Mouse (Mus musculus): ENCODE measurements around the gene Gm49342. TPM values are rescaled to one million over a fixed set of nuclear protein-coding genes. Genes with fewer than 3 reads are reported as not detected.

Gm49342 gene
- polyA plus RNA-seq, 1 experiment from 2014 or later, result not detected

DNA sequence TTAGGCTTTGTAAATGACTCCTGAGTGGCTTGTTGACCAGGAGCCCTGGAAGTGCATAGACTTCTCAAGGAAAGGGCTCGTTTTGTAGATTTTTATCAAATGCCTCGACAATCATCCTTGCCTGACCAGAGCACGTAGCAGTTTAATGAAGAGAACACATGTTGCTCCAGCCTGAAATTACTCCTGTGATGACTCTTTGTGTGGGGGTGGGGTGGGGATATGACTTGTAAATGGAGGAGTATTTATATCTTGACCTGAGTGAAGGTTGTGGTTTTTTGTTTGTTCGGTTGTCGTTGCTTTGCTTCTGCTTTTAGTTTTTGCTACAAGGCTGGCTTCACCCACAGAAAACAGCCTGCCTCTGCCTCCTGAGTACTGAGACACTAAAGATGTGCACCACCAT, 37.5 kb downstream of the Gm49342 start:
- Histone ChIP-seq H3K27me3 (replicated peaks; ENCODE audit: control insufficient read depth, insufficient read depth, low read length) (no peaks in the 10 kb centered on the region), H3K4me2 (ENCODE audit: low read length) (no peak overlapping the region), H3K4me3 (ENCODE audit: low read depth, low read length) (no peak overlapping the region), H3K36me3 (ENCODE audit: control insufficient read depth, insufficient read depth, low read length) (no peaks in the 10 kb centered on the region), H3K4me1 (ENCODE audit: control insufficient read depth, insufficient read depth, low read length) (no peaks in the 10 kb centered on the region), H3K9me3 (replicated peaks; ENCODE audit: control insufficient read depth, low read length) (no peaks in the 10 kb centered on the region), H3K9ac (ENCODE audit: low read length) (no peak overlapping the region), H3K27ac (ENCODE audit: low read depth, low read length) (no peak overlapping the region)
- ATAC-seq (no peak), DNase-seq (ENCODE audit: low spot score) (no peak)
- WGBS, result 93% methylated on average over 5 of the region's 5 CpGs

DNA sequence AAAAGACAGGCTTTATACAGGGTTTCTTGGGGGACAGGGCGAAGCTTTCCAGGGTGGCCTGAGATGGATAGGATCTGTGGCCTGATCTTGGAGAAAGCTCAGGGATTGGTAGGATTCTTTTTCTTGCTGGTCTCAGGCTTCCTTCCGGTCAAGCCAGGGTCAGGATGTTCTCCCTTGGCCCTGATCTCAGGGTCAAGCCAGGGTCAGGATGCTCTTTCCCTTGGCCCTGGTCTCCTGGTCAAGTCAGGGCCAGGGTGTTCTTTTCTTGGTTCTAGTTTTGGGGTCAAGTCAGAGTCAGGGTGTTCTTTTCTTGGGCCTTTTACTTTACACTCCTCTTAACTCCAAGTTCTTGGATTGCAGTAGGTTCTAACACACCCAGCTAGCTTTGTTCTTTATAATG, 43.4 kb downstream of the Gm49342 start:
- Histone ChIP-seq H3K27me3 (replicated peaks; ENCODE audit: control insufficient read depth, insufficient read depth, low read length) (no peaks in the 10 kb centered on the region), H3K4me2 (ENCODE audit: low read length) (no peak overlapping the region), H3K36me3 (ENCODE audit: control insufficient read depth, insufficient read depth, low read length) (no peaks in the 10 kb centered on the region), H3K9me3 (replicated peaks; ENCODE audit: control insufficient read depth, low read length) (no peaks in the 10 kb centered on the region), H3K9ac (ENCODE audit: low read length) (no peak overlapping the region), H3K27ac (ENCODE audit: low read depth, low read length) (no peak overlapping the region), H3K4me1 (ENCODE audit: control insufficient read depth, insufficient read depth, low read length) (no peaks in the 10 kb centered on the region), H3K4me3 (ENCODE audit: low read depth, low read length) (no peak overlapping the region)
- no peak for ATAC-seq
- no peak for DNase-seq (ENCODE audit: low spot score)
- WGBS, result 95% methylated on average over 2 of the region's 2 CpGs

DNA sequence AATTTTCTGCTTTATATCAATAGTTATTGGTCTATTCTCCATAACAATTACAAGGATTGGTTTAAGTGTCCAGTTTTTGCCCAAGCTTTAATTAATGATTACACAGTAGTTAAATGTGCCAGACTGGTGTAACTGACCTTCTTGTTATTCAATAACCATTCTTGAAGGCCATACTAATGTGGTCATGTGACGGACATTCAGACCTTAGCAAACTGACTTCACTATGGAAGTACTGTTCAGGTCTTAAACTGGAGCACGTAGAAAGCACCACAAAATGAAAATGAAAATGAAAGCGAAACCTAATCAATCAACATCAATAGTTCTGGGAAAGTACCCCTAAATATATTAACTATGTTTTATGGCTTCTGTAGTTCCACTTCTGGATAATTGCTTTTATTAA, 46.7 kb downstream of the Gm49342 start:
- no peak for ATAC-seq
- Histone ChIP-seq H3K9ac (ENCODE audit: low read length) (no peak overlapping the region), H3K27ac (ENCODE audit: low read depth, low read length) (no peak overlapping the region), H3K9me3 (replicated peaks; ENCODE audit: control insufficient read depth, low read length) (no peaks in the 10 kb centered on the region), H3K4me2 (ENCODE audit: low read length) (no peak overlapping the region), H3K27me3 (replicated peaks; ENCODE audit: control insufficient read depth, insufficient read depth, low read length) (no peaks in the 10 kb centered on the region), H3K4me1 (ENCODE audit: control insufficient read depth, insufficient read depth, low read length) (no peaks in the 10 kb centered on the region), H3K36me3 (ENCODE audit: control insufficient read depth, insufficient read depth, low read length) (no peaks in the 10 kb centered on the region), H3K4me3 (ENCODE audit: low read depth, low read length) (no peak overlapping the region)
- 89% methylated on average over 3 of the region's 3 CpGs for WGBS
- DNase-seq (ENCODE audit: low spot score), result no peak

DNA sequence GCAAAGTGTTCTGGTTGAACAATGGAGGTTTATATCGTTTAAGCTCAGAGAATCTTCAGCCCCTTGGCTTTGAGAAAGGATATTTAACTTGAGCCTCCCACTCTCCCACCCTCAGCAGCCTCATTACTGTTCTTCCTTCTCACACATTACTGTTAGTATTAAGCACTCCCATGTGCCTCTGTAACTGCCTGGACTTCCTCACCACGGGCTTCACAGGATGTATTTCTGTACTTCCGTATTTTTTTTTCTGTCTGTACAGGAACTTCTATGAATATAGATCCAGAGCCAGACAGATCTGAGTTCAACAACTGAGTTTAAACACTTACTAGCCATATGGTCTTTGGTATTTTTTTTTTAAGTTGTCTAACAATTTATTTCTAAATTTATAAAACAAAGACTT, 52.8 kb downstream of the Gm49342 start:
- H3K9ac ChIP-seq (ENCODE audit: low read length), result no peak overlapping the region
- no peak overlapping the region for H3K4me2 ChIP-seq (ENCODE audit: low read length)
- ATAC-seq, result no peak
- DNase-seq (ENCODE audit: low spot score), result no peak
- no peaks in the 10 kb centered on the region for H3K4me1 ChIP-seq (ENCODE audit: control insufficient read depth, insufficient read depth, low read length)
- H3K27me3 ChIP-seq (replicated peaks; ENCODE audit: control insufficient read depth, insufficient read depth, low read length), result no peaks in the 10 kb centered on the region
- H3K4me3 ChIP-seq (ENCODE audit: low read depth, low read length), result no peak overlapping the region
- no peak overlapping the region for H3K27ac ChIP-seq (ENCODE audit: low read depth, low read length)
- 88% methylated on average over 3 of the region's 3 CpGs for WGBS
- H3K9me3 ChIP-seq (replicated peaks; ENCODE audit: control insufficient read depth, low read length), result no peaks in the 10 kb centered on the region
- no peaks in the 10 kb centered on the region for H3K36me3 ChIP-seq (ENCODE audit: control insufficient read depth, insufficient read depth, low read length)

DNA sequence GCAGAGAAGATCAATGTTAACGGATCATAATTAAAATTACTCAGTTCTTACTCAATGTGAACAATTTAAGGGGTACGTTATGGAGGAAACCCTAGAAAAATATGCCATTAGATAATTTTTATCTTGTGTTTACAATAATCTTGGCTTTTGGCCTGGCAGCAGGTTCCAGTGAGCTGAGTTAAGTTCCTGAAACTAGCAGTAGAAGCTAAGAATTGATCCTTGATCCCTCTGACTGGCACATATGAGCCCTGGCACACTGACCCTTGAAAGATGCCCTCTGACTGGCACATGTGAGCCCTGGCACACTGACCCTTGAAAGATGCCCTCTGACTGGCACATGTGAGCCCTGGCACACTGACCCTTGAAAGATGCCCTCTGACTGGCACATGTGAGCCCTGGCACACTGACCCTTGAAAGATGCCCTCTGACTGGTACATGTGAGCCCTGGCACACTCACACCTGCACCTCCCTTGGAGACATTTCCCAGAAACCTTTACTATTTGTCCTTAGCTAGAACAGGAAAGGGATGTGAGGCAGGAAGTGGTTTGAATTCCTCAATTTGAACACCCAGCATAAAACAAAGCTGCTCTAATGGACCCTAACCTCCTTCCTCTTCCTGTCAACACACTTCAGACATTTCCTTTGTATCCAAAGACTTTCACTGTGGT, 53.8 kb downstream of the Gm49342 start:
- H3K4me1 ChIP-seq (ENCODE audit: control insufficient read depth, insufficient read depth, low read length), result no peaks in the 10 kb centered on the region
- no peak overlapping the region for H3K4me2 ChIP-seq (ENCODE audit: low read length)
- no peak overlapping the region for H3K4me3 ChIP-seq (ENCODE audit: low read depth, low read length)
- no peak overlapping the region for H3K27ac ChIP-seq (ENCODE audit: low read depth, low read length)
- ATAC-seq (no peak), DNase-seq (ENCODE audit: low spot score) (no peak)
- no peaks in the 10 kb centered on the region for H3K9me3 ChIP-seq (replicated peaks; ENCODE audit: control insufficient read depth, low read length)
- H3K27me3 ChIP-seq (replicated peaks; ENCODE audit: control insufficient read depth, insufficient read depth, low read length), result no peaks in the 10 kb centered on the region
- H3K9ac ChIP-seq (ENCODE audit: low read length), result no peak overlapping the region
- WGBS, result 90% methylated on average over 2 of the region's 2 CpGs
- H3K36me3 ChIP-seq (ENCODE audit: control insufficient read depth, insufficient read depth, low read length), result no peaks in the 10 kb centered on the region

DNA sequence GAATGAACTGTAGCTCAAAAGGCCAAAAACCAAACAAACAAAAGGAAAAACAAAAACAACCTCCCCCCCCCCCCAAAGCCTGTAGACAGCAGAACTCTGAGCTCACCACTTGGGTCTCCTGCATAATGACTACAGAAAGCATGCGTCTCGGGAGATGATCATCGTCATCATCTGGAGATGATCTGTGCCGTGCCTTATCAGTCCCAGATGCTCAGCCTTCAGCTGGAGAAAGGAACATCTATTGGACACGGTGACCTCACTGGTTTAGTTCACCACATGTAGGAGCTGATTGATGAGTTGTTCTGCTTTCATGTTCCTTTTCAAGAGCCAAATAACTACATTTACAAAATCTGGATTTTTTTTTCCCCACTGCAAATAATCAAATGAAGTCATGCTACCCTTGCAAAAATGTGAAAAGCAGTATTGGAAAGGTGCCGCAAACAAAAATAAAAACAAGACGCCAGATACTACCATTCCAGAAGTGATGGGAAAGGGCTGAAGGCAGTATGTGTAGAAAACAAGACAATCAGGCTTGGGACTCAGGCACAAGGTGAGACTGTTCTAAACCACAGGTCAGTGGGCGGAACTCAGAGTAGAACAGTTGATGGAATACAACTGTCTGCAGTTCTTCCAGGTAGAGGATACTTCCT, 63.0 kb downstream of the Gm49342 start, which contains the start of gene Rnase10:
Gene Rnase10 (plus strand): TSS at position 600 of the 650 bp plus-strand sequence.
- no peaks in the 10 kb centered on the region for H3K36me3 ChIP-seq (ENCODE audit: control insufficient read depth, insufficient read depth, low read length)
- ATAC-seq, result no peak
- H3K4me3 ChIP-seq (ENCODE audit: low read depth, low read length), result no peak within 1 kb of the TSS
- no peaks in the 10 kb centered on the region for H3K4me1 ChIP-seq (ENCODE audit: control insufficient read depth, insufficient read depth, low read length)
- no peak within 1 kb of the TSS for H3K4me2 ChIP-seq (ENCODE audit: low read length)
- 92% methylated on average over 8 of the region's 8 CpGs for WGBS
- H3K27me3 ChIP-seq (replicated peaks; ENCODE audit: control insufficient read depth, insufficient read depth, low read length), result no peaks in the 10 kb centered on the region
- no peak within 1 kb of the TSS for H3K9ac ChIP-seq (ENCODE audit: low read length)
- DNase-seq (ENCODE audit: low spot score), result no peak
- no peak within 1 kb of the TSS for H3K27ac ChIP-seq (ENCODE audit: low read depth, low read length)
- H3K9me3 ChIP-seq (replicated peaks; ENCODE audit: control insufficient read depth, low read length), result no peaks in the 10 kb centered on the region

DNA sequence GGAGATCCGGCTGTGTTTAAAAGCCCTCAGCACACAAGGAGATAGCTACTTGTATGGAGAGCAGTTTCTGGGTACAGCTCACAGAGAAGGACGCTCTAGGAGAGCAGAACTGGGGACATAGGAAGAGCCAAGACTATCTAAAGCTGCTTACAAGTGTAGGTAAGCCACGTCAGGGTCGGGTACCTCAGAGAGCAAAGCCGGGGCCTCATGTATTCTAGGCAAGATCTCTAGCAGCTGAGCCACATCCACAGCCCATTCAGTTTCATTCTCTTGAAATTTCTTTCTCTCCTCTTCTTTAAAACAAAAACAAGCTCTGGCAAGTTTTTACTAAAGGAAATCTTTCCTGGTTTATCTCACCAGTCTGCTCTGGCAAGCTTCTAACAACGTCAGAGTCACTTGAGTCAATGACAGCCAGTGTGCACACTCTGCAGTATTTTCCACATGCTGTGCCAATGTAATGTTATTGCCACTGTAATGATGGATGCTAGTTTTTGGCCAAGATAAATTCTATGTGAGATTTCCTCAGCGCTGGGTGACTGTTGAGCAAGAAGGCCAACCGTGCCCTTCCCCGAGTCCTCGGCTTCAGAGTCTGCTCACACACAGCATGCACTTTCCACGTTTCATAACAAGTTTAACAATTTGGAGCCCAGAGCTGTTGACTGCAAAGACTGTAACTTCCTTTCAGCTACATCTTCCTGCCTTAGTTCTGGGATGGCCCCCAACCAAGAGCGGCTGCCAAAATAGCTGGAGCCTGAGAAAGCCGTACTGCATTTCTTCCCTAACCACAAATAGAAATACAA, 63.8 kb downstream of the Gm49342 start:
- H3K27ac ChIP-seq (ENCODE audit: low read depth, low read length), result no peak overlapping the region
- ATAC-seq (no peak; the same call in 1 of the 2 replicates), DNase-seq (ENCODE audit: low spot score) (peak; percentile 35)
- H3K4me2 ChIP-seq (ENCODE audit: low read length), result no peak overlapping the region
- no peaks in the 10 kb centered on the region for H3K36me3 ChIP-seq (ENCODE audit: control insufficient read depth, insufficient read depth, low read length)
- no peaks in the 10 kb centered on the region for H3K27me3 ChIP-seq (replicated peaks; ENCODE audit: control insufficient read depth, insufficient read depth, low read length)
- H3K4me1 ChIP-seq (ENCODE audit: control insufficient read depth, insufficient read depth, low read length), result no peaks in the 10 kb centered on the region
- WGBS, result 85% methylated on average over 13 of the region's 13 CpGs
- H3K9ac ChIP-seq (ENCODE audit: low read length), result no peak overlapping the region
- H3K4me3 ChIP-seq (ENCODE audit: low read depth, low read length), result no peak overlapping the region
- H3K9me3 ChIP-seq (replicated peaks; ENCODE audit: control insufficient read depth, low read length), result no peaks in the 10 kb centered on the region

DNA sequence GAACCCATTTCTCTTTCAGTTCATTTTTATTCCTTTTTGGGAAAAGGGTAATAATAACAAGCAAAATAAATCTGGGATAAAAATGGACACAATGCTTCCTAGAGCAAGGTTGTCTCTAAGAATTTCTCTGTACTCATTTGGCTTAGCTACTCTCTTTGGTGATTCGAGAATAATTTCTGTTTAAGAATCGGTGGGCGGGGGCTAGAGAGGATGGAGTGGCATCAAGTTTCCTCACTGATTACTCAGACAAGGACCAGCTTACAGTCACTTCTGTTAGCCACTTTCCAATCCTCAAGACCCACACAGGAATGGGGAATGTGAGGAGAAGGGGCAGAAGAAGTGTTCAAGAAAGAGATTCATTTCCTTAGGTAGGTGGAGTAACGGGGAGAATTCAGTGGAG, 64.5 kb downstream of the Gm49342 start:
- Histone ChIP-seq H3K27ac (ENCODE audit: low read depth, low read length) (no peak overlapping the region), H3K4me3 (ENCODE audit: low read depth, low read length) (no peak overlapping the region), H3K9ac (ENCODE audit: low read length) (no peak overlapping the region), H3K36me3 (ENCODE audit: control insufficient read depth, insufficient read depth, low read length) (no peaks in the 10 kb centered on the region), H3K27me3 (replicated peaks; ENCODE audit: control insufficient read depth, insufficient read depth, low read length) (no peaks in the 10 kb centered on the region), H3K4me2 (ENCODE audit: low read length) (no peak overlapping the region), H3K9me3 (replicated peaks; ENCODE audit: control insufficient read depth, low read length) (no peaks in the 10 kb centered on the region), H3K4me1 (ENCODE audit: control insufficient read depth, insufficient read depth, low read length) (no peaks in the 10 kb centered on the region)
- ATAC-seq (no peak), DNase-seq (ENCODE audit: low spot score) (no peak)
- WGBS, result 93% methylated on average over 4 of the region's 4 CpGs

DNA sequence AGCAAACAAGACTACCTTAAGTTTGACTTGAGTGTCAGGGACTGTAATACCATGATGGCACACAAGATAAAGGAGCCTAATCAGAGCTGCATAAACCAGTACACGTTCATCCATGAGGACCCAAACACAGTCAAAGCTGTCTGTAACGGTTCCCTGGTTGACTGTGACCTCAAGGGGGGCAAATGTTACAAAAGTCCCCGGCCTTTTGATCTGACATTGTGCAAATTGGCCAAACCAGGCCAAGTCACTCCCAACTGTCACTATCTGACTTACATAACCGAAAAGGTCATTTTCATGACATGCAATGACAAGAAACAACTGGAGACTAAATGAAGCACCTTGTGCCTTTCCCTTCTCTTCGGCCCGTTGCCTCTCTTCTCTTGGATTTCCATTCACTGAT, 65.3 kb downstream of the Gm49342 start:
- DNase-seq (ENCODE audit: low spot score) (no peak), ATAC-seq (no peak)
- Histone ChIP-seq H3K4me3 (ENCODE audit: low read depth, low read length) (no peak overlapping the region), H3K27ac (ENCODE audit: low read depth, low read length) (no peak overlapping the region), H3K36me3 (ENCODE audit: control insufficient read depth, insufficient read depth, low read length) (no peaks in the 10 kb centered on the region), H3K4me1 (ENCODE audit: control insufficient read depth, insufficient read depth, low read length) (no peaks in the 10 kb centered on the region), H3K9ac (ENCODE audit: low read length) (no peak overlapping the region), H3K9me3 (replicated peaks; ENCODE audit: control insufficient read depth, low read length) (no peaks in the 10 kb centered on the region), H3K4me2 (ENCODE audit: low read length) (no peak overlapping the region), H3K27me3 (replicated peaks; ENCODE audit: control insufficient read depth, insufficient read depth, low read length) (no peaks in the 10 kb centered on the region)
- WGBS, result 89% methylated on average over 6 of the region's 6 CpGs

Data from forebrain, embryonic 14.5 days (tissue).